Mouse (Mus musculus) cerebellum, adult 9-11 months (tissue): ENCODE results near the gene Gm9936.
"Not testable (repeated sequence)": the region's sequence is repeated elsewhere in the genome, so short reads cannot be mapped to it uniquely, and the experiment has no call there.

ENCODE experiments used
- DNase-seq: peaks from one replicate; pipeline ENCODE4 v3.0.0; 2022

Gene Gm9936

DNA sequence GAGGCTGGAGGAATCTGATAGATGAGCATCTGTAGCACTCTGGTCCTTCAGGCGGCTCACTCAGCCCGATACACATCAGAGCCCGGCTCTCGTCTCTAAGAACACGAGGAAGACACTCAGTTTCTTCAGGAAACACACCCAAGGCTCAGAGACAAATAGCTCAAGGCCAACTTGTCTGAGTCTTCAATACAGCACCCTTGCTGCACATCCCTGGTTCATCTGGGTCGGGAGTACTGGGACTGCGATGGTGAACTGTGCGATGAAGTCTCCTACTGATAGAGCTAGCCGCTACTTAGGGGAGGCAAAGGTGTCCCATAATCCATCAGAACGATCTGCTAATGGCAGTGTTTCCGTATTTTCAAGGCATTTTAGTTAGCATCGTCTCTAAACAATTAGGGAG is at the start of gene Gm9936:
Gm9936 (minus strand) TSS at position 101 of the 400 bp plus-strand sequence.
- no peak for DNase-seq

DNA sequence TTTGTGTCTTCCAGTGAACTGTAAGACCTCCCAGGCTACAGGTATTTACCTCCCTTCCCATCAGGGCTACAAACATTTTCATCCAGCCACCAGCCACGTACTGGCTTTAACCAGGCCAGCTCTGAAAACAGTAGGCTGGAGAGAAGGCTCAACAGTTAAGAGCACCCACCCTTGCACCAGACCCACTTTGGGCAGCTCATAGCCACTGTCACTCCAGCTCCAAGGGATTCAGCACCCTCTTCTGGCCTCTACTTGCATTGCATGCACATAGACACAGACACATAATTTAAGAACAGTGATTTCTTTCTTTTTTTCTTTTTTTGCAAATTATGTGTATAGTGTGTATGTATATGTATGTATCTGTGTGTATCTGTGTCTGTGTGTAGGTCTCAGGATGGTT is 43.9 kb upstream of the Gm9936 start:
- DNase-seq, result no peak

DNA sequence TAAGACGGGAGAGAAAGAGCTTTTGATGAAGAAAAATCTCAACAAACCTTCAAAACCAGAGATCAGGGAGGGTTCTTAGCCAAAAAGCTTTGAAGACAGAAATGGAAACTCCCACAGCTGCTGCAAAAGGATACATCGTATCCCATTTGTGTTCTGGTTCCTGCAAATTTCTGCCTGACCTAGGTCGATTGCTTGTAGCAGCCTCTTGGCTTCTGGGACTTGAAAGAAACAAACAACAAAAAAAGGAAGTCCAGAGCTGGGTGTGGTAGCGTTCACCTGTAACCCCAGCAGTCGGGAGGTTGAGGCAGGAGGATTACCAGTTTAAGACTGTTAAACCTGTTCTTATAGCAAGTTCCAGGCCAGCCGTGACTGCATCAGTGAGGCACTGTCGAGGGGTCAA is 40.4 kb upstream of the Gm9936 start:
- no peak for DNase-seq

DNA sequence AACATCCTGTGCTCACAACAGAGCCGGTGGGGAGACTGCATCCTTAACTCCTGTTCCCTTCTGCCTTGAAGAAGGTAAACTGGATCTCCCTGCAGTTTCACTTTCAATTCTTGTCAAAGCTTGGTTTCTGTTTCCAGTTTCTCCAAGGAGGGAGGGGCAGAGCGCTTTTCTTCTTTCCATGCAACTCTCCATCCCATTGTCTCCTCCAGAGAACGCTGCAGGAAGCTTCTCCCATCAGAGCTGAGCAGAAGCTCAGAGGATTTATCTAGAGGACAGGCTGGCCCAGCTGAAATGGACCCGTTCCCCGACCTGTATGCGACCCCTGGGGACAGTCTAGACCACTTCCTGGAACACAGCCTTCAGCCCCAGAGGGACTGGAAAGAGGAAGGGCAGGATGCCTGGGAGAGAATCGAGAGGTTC is 38.9 kb upstream of the Gm9936 start:
- DNase-seq, result no peak

DNA sequence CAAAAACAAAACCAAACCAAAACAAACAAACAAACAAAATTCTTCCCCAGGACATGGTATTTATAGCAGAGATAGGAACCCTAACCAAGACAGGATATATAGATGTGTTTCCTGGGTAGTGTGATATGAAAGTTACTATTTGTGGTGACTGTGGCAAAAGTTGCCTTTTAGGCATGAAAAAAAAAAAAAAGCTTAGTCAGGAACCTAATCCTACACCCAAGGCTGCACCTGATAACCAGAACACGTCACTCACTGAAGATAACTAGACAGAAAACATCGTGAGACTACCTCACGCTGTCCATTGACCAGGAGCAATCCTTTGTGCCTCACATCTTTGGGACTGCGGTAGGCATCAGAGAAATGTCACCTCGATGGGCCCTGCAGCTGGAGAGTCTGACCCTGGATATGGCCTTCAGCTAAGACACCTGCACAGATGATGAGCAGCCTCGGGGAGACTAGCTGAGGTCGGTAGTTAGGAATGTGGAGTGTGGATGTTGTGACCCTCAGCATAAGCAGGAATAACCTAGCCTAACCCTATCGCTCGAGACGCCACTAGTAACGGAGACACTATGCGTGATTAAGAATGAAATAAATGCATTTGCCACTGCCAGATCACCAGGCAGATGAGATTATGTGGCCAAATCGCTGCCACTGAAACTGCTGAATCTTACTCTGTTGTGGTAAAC is 38.3 kb upstream of the Gm9936 start, which contains the start of gene Oasl2:
Oasl2 (plus strand) TSS at position 249 of the 686 bp plus-strand sequence.
- no peak for DNase-seq

DNA sequence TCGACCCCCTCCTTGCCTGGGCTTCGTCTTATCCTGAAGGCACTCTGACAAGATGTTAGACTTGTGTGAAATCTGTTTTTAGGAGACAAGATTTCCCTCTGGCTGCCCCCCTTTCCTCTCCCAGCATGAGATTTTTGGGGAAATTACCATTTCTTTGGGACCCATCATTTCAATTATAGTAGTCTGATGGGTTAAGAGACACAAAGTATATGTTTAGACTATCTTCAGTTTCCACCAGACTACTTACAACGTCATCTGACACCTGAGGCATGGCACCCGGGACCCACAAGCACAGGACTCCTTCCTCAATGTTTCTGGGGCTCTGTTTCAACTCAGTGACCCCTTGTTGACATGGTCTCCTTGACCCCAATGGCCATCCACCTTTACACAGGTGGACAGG is 37.1 kb upstream of the Gm9936 start:
- DNase-seq, result no peak

DNA sequence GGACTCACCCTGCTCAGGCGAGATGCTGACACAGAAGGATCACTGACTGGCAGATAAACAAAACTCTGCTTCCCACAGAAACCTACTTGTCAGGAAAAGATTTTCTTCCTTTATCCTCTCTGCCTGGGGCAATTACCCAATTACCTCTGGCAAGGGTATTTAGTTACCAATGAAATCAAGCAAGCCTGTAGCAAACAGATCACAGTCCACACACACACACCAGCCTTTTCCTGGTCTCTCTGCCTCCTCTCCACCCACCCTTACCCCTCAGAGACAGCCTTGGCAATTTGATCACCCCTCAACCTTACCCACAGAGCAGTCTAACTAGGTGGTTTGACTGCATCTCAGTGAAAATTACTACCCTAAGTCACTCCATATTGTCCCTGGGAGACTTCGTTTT is 30.5 kb upstream of the Gm9936 start:
- no peak for DNase-seq

DNA sequence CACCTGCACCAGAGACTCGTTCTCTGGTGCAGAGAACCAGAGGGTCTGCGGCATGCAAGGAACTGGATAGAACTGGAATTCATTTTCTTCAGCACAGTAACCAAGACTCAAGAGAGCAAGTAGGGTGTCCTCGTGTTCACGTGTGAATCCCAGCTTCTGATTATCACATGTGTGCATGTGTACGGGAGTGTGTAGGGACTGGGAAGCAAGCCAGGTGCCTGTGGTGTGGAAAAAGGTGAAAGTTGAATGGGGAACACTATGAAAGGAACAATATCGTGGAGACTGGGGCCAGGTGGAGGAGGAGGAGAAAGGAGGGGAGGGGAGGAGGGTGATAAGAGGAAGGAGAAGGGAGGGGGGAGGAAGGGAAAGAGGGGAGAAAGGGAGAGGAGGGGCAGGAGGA is 28.3 kb upstream of the Gm9936 start:
- DNase-seq, result no peak

DNA sequence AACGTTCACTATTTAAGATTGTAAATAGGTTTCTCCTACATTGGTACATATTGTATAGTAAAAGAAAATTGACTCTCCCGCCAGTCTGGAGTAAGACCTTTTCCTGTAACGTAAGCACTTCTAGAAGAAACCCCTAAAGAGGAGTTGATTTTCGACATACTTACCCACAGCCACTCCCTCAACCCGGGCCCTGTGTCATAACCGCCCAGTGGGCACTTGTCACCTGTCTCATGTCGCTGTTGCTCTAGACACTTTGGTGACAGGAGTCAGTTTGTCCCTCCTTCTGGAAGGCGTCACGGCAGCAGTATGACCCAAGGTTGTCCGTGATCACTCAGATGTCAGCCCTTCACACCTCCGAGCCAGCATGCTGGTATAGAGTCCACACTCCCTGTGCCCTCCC is 24.5 kb upstream of the Gm9936 start:
- no peak for DNase-seq

DNA sequence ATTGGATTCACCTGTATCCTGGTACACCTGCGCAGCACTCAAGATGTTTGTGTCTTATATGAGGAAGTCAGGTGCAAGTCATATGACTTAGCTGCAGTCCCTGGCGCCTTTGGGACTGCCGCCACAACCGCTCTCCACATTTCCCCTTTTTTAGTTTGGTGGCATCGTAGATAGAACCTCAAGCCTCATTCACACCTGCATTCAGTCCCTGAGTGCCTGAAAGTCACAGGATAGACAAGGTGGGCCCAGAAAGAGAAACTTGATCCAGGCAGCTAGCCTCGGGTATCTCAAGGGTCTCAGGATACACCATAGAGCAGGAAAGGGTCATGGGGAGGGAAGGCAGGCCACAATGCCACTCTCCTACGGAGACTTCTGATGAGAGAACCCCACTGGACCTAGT is 23.8 kb upstream of the Gm9936 start:
- DNase-seq, result not testable (repeated sequence)

DNA sequence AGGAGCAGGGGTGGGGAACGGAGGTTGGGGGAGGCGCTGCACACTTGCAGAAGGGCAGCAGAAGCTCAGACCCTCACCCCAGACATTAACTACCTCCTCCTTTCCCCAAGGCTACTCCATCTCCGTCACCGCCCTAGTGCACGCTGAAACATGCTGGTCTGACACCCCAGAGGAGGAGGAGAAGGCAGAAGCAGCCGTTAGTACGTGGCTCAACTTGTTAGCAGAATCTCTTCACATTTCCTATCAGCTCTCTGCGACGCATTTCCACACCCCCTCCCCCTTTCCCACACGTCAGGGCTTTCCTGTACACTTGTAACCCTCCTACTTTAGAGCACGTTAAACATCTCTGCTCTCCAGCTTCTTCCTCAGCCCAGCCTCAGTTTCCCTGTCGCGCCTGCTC is 20.9 kb upstream of the Gm9936 start:
- no peak for DNase-seq

DNA sequence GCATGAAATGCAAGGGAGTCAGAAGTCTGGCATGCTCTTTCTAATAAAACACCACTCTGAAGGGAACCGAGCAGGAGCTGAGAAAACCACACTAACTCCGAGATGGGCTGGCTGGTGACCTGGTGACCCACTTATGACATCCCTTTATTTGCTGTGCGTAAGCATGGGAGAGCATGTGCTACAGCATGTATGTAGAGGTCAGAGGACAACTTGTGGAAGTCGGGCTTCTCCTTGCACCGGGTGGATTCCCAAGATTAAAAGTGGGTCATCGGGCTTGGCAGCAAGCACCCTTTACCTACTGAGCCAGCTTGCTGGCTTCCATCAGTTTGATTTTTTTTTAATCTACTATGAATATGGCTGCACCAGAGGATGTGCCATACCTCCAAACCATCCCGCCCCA is 19.0 kb upstream of the Gm9936 start:
- DNase-seq, result no peak

DNA sequence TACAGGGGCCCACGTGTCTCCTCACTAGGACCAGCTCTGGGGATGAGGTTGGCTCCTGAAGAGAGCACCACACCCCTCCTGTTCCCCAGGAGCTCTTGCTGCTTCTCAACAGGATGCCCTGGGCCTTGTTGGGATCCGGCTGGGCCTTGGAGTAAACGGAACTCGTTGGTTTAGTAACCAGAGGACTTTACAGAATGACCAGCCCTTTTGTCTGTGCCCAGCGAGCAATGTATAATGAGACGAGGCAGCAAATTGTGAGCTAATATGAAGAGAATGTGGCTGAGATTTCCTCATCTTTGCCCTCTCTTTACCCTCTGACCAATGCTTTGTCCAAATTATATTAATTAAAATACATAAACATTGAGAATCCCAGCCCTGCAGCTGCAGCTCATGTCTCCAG is 17.8 kb upstream of the Gm9936 start:
- no peak for DNase-seq

DNA sequence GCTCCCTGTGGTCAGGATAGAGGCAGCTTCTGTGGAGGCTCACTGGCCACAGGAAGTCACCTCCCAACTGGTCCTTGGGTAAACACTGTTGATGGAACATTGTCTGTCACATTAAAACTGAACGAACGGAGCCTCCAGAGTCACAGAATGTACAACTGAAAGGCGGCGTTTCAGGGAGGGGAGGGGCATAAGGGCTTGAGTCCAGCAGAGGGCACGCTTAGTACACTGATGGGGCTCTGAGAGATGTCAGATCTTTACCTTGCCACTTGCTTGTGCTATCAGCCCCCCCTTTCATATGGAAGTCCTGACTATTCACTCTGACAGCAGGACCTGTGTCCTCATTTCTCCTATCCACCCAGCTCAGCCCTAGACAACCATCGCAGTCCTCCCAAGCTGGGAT is 17.4 kb upstream of the Gm9936 start:
- DNase-seq, result no peak

DNA sequence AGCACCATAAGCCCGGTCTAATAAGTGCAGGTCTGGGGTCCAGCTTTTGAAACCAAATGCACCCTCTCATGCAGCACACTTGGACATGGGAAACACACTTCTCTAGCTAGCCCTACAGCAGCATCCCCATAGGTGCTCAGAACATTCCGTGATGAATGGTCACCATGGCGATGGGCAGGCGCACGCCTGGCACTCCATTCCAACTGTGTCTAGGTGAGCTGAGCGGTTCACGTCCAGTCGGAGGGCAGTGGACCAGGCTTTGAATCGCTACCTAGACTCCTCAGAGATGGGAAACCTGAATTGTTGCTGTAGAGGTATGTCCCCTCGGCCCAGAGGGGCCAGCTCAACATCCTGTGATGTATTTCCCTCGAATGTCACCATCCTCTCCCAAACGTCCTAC is 6.8 kb upstream of the Gm9936 start:
- DNase-seq, result no peak

DNA sequence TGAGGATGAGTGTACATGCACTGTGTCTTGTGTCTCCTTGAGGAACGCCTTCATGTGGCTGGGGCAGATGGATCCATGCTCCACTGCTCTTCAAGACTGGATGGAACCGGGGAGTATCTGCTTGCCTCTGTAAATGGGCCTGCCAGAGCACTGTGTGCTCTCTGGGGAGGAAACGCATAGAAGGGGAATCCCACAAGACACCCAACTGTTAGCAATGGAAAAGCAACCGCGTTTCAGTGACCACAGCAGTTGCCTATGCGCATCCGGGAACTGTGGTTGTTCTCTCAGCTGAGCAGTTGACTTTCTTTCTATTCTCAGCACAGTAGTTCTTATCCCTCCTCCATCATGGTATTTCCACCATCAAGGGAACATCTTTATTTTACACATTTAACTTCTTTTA is 6.3 kb upstream of the Gm9936 start:
- no peak for DNase-seq

DNA sequence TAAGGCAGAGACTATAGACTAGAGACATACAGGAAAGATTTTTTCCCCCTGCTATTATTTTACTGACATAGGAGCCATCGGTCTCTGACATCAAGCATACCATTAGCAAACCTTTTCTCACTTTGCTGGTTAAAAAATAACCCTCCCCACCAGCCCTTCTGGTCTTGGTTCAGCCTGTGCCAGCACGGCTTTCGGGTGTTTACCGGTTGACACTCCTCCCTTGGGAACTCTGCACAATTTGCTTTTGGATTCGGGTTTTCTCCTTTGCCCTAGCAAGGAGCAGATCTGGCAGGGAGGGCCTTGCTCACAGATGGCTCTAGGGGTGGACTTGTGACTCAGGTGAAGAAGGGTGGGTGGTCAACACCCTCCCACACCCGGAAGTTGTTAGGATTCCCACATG is 3.2 kb upstream of the Gm9936 start:
- no peak for DNase-seq

DNA sequence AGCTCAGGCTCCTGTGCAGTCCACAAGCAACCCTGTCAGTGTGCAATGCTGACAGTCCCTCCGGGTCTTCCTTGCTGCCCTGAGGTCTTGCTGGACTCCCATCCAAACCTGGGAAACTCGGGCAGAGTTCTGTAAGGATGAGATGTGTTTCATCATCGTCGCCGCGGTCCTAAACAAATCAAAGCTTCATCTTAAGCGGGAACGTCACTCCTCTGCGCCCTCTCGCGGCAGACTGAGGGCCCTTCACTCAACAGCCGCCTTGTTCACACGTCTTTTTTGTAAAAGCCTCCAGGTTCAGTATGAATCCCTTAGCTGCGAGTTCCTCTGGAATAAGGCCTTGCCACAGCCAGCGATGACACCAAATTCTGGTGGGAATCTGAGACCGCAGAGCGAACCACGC is 771 bp upstream of the Gm9936 start:
- DNase-seq, result peak; percentile 75

DNA sequence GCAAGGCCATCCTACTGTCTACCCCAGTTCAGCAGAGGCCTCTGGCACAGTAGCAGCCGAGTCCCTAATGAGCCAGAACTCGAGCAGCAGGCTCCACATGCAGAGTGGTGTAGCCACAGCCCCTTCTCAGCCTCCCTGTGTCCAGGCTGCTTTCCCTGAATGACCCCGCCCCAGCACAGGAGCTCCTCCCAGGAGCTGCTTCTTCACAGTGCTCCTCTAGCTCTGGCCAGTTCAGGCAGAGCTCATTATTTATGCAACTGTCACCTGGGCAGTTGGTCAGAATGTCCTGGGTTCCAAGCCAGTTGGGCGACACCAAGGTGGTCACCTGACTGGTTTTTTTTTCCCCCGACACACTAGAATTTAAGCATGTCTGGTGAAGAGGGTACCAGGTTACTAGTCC is 5.1 kb downstream of the Gm9936 start, which contains the start of gene 4930519G04Rik:
4930519G04Rik (plus strand) TSS at position 301 of the 400 bp plus-strand sequence.
- not testable (repeated sequence) for DNase-seq

DNA sequence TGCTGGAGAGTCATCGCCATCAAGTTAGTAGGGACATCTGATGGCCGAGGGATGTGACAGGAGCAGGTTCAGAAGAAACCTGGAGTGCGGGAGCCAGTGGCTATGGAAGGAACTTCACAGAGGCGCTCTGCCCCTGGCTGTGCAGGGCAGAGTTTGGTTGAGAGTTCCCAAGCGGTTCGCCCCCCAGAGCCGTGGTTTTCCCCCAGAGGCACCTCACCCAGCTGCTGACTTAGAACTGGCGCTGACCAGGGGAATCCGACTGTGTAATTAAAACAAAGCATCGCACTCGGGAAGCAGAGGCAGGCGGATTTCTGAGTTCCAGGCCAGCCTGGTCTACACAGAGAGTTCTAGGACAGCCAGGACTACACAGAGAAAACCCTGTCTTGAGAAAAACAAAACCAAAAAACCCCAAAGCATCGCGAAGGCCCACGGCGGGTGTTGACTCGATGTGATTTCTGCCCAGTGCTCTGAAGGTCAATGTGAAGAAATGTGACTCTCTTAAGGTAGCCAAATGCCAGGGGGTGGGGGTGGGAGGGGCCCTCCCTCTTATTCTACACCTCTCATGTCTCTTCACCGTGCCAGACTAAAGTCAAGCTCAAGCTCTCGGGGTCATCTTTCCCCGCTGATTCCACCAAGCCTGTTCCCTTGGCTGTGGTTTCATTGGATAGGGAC is 6.8 kb downstream of the Gm9936 start:
- DNase-seq, result no peak

DNA sequence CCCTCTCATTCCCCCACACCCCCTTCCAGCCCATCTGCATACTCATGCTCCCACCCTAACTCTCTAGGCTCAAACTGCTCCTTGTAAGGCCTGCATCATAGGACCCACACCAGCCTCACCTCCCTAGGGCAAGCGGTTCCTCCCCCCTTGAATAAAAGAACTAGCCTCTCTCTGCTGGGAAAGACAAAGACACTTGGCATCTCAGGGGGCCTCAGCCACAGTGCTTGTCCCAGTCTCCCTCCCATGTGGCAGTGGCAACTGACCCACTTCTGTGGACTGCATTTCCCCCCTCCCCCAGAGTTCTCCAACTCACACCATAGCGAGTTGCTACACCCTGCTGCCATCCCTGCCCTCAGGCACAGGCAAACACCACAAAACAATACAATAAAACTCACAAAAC is 14.1 kb downstream of the Gm9936 start:
- DNase-seq, result not testable (repeated sequence)

DNA sequence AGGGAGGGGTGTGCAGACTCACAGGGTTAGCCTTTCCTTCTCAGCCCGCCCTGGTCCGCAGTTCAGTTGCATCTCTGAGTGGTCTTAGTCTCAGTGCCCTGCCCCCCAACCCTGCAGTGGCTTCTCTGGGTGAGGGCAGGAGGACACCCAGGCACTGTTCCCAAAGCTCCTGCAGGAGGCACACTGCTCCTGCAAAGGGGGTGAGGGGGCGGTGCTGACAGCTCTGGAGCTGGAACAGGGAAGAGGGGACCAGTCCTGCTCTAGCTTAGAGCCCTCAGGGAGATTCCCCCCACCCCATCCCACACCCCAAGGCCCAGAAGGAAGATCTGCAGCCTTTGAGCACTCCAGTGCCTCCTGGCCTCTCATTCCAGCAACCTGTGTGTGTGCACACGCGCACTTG is 15.8 kb downstream of the Gm9936 start:
- no peak for DNase-seq

DNA sequence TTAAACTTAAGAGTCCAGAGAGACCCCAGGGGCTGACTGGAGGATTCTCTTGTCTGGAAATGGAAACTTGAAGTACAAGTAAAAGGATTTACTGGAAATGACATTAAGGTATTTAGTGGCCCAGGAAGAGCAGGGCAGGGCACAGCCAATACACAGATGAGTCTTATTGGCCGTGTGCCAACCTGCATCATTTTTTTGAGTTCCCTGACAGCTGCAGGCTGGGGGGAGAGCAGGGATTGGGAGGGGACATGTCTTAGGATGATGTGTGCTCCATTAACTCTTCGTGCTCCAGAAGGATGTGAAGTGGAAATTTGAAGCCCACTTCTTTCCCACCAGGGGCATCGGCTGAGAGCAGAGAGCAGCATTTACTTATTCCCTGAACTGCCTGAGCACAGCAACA is 16.3 kb downstream of the Gm9936 start:
- not testable (repeated sequence) for DNase-seq

DNA sequence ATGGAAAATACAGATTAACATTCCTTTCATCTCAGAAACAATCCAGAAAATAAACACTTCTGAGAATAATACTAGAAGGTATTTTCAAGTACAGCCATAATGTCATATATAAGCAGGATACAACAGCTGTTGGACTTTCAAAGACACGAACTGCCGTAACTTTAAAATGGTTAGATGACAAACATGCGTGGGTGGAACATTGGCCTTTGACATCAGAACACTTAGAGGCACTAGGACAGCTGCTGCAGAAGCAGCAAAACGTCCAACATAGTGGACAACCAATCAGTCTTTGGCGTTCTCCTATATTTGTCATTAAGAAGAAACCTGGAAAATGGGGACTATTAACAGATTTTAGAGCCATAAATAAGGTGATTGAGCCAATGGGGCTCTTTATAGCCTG is 18.0 kb downstream of the Gm9936 start:
- DNase-seq, result not testable (repeated sequence)

DNA sequence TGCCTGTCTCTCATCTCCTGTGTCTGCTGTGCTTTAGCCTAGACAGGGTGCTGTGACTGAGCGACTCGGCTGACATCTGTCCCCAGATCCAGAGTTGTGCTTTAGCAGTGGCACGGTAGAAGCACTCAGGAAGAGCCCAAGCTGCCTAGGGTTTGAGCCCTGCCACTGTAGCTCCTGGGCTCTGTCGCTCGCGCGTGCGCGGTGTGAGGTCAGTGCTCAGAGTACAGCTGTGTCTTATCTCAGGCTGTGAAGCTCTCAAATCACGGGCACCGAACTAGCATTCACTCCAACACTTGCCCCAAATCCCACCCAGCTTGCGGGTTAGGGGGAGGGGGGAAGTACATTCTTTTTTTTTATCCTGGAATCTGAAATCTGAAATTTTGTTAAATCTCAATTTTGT is 21.6 kb downstream of the Gm9936 start:
- DNase-seq, result no peak
